Mouse (Mus musculus) limb, embryonic 11.5 days (tissue): ENCODE measurements at regions not wholly inside any gene's neighbourhood (a gene's known extent, or its start where the extent isn't known, plus 50 kb on each side); places are given as distances from the start of the nearest gene placed in this dataset.

Source experiments
- ATAC-seq: fragments of 200-750 bp; cut with Nextera tagmentation; 2 replicates; pipeline ENCODE4 v1.8.0; 2017; ENCODE audit warnings: low read depth; ENCODE audit not compliant: insufficient number of reproducible peaks, low FRiP score, low TSS enrichment
- DNase-seq: peaks from one replicate; pipeline ENCODE4 v3.0.0-alpha.2; 2015; ENCODE audit warnings: low spot score
- H3K27ac ChIP-seq: fragments of 300-500 bp; sonication (generic); replicated peaks from 2 replicates; pipeline ENCODE4 v1.5.1; 2014; ENCODE audit warnings: low read depth, mild to moderate bottlenecking, low read length
- H3K27me3 ChIP-seq: fragments of 300-500 bp; sonication (generic); 2 replicates; pipeline ENCODE4 v1.6.1; 2014; ENCODE audit warnings: mild to moderate bottlenecking, low read length, mixed read lengths; ENCODE audit not compliant: control insufficient read depth, insufficient read depth
- H3K36me3 ChIP-seq: fragments of 300-500 bp; sonication (generic); 2 replicates; pipeline ENCODE4 v1.6.1; 2014; ENCODE audit warnings: mild to moderate bottlenecking, low read length, moderate library complexity, mixed read lengths; ENCODE audit not compliant: control insufficient read depth, insufficient read depth
- H3K4me1 ChIP-seq: fragments of 300-500 bp; sonication (generic); 2 replicates; pipeline ENCODE4 v1.6.1; 2014; ENCODE audit warnings: low read length, mixed read lengths; ENCODE audit not compliant: control insufficient read depth, insufficient read depth
- H3K4me2 ChIP-seq: fragments of 300-500 bp; sonication (generic); 2 replicates; pipeline ENCODE4 v1.6.1; 2014; ENCODE audit warnings: low read depth, mild to moderate bottlenecking, moderate library complexity; ENCODE audit not compliant: severe bottlenecking
- H3K4me3 ChIP-seq: fragments of 300-500 bp; sonication (generic); 2 replicates; pipeline ENCODE4 v1.5.1; 2014; ENCODE audit warnings: low read depth, low read length
- H3K9ac ChIP-seq: fragments of 300-500 bp; sonication (generic); 2 replicates; pipeline ENCODE4 v1.6.1; 2014; ENCODE audit warnings: mild to moderate bottlenecking, low read length
- H3K9me3 ChIP-seq: fragments of 300-500 bp; sonication (generic); 2 replicates; pipeline ENCODE4 v1.6.1; 2016; ENCODE audit warnings: low read length; ENCODE audit not compliant: control insufficient read depth
- WGBS: fragments of 180-500 bp; shearing (Covaris S2); extraction: QIAGEN DNeasy Blood & Tissue Kit; methylation state at CpG from one replicate; pipeline ENCODE4 v1.1.7; 2014; 5-methylcytosine and 5-hydroxymethylcytosine counted together

- no peaks in the 10 kb centered on the region for H3K36me3 ChIP-seq
- H3K4me1 ChIP-seq = no peaks in the 10 kb centered on the region
- no peaks in the 10 kb centered on the region for H3K27me3 ChIP-seq
- H3K4me2 ChIP-seq = no peak overlapping the region
- no peak overlapping the region for H3K27ac ChIP-seq
- DNase-seq = no peak
- no peak for ATAC-seq
- H3K4me3 ChIP-seq = no peak overlapping the region
- no peaks in the 10 kb centered on the region; the same call in 1 of the 2 replicates for H3K9me3 ChIP-seq
- 82% methylated on average over 7 of the region's 7 CpGs for WGBS
- no peak overlapping the region for H3K9ac ChIP-seq
These were observed 67.2 kb upstream of the Hbs1l start for GRCm38 (mm10) chr10:21228557-21228956.

- ATAC-seq (no peak), DNase-seq (peak; percentile 37)
- 23% methylated on average over 1 of the region's 1 CpGs for WGBS
These were observed 60.6 kb upstream of the Hbs1l start for GRCm38 (mm10) chr10:21235172-21235571.

GRCm38 (mm10) chr10:21237000-21237399 lies 58.8 kb upstream of the Hbs1l start:
- Histone ChIP-seq H3K4me2 (no peak overlapping the region), H3K9ac (no peak overlapping the region), H3K4me1 (peaks cover 3% of the 10 kb centered on the region; the same call in 1 of the 2 replicates), H3K9me3 (no peaks in the 10 kb centered on the region), H3K4me3 (no peak overlapping the region), H3K27ac (no peak overlapping the region), H3K36me3 (no peaks in the 10 kb centered on the region), H3K27me3 (no peaks in the 10 kb centered on the region)
- ATAC-seq = no peak
- 75% methylated on average over 1 of the region's 1 CpGs for WGBS
- no peak for DNase-seq

More at GRCm38 (mm10) chr10:21235172-21235571, 60.6 kb upstream of the Hbs1l start:
- H3K27me3 ChIP-seq = no peaks in the 10 kb centered on the region
- no peak overlapping the region for H3K4me2 ChIP-seq
- no peaks in the 10 kb centered on the region for H3K9me3 ChIP-seq
- no peaks in the 10 kb centered on the region for H3K36me3 ChIP-seq
- H3K27ac ChIP-seq = no peak overlapping the region
- H3K4me1 ChIP-seq = peaks cover 3% of the 10 kb centered on the region; the same call in 1 of the 2 replicates
- no peak overlapping the region for H3K9ac ChIP-seq
- H3K4me3 ChIP-seq = no peak overlapping the region

GRCm38 (mm10) chr10:21239451-21239850 lies 56.3 kb upstream of the Hbs1l start:
- Histone ChIP-seq H3K4me2 (no peak overlapping the region), H3K27me3 (no peaks in the 10 kb centered on the region), H3K4me3 (no peak overlapping the region), H3K9me3 (no peaks in the 10 kb centered on the region), H3K4me1 (peaks cover 3% of the 10 kb centered on the region; the same call in 1 of the 2 replicates), H3K9ac (no peak overlapping the region), H3K27ac (no peak overlapping the region), H3K36me3 (no peaks in the 10 kb centered on the region)
- 76% methylated on average over 2 of the region's 2 CpGs for WGBS
- DNase-seq (no peak), ATAC-seq (no peak)

- Histone ChIP-seq H3K4me2 (no peak overlapping the region), H3K4me3 (no peak overlapping the region), H3K9me3 (no peaks in the 10 kb centered on the region), H3K36me3 (no peaks in the 10 kb centered on the region), H3K27ac (no peak overlapping the region), H3K9ac (no peak overlapping the region), H3K27me3 (no peaks in the 10 kb centered on the region), H3K4me1 (no peaks in the 10 kb centered on the region)
- WGBS = 90% methylated on average over 6 of the region's 6 CpGs
- DNase-seq (no peak), ATAC-seq (no peak)
These were observed 54.1 kb upstream of the Hbs1l start for GRCm38 (mm10) chr10:21241557-21242222.

- no peak for ATAC-seq
- H3K27ac ChIP-seq = no peak overlapping the region
- WGBS = 84% methylated on average over 16 of the region's 16 CpGs
- H3K4me2 ChIP-seq = no peak overlapping the region
- H3K36me3 ChIP-seq = no peaks in the 10 kb centered on the region
- no peak overlapping the region for H3K4me3 ChIP-seq
- DNase-seq = no peak
- no peaks in the 10 kb centered on the region for H3K9me3 ChIP-seq
- no peaks in the 10 kb centered on the region for H3K27me3 ChIP-seq
- H3K9ac ChIP-seq = no peak overlapping the region
- no peaks in the 10 kb centered on the region for H3K4me1 ChIP-seq
These were observed 53.1 kb upstream of the Hbs1l start for GRCm38 (mm10) chr10:21242471-21243231.

- Histone ChIP-seq H3K4me1 (no peaks in the 10 kb centered on the region), H3K36me3 (no peaks in the 10 kb centered on the region)
- ATAC-seq = no peak
These were observed 50.8 kb upstream of the Hbs1l start for GRCm38 (mm10) chr10:21244849-21245453.

GRCm38 (mm10) chr10:21245558-21245957 lies 50.2 kb upstream of the Hbs1l start:
- H3K9ac ChIP-seq = no peak overlapping the region
- DNase-seq (no peak), ATAC-seq (no peak)
- no peaks in the 10 kb centered on the region for H3K36me3 ChIP-seq
- H3K4me1 ChIP-seq = no peaks in the 10 kb centered on the region
- H3K27ac ChIP-seq = no peak overlapping the region
- no peaks in the 10 kb centered on the region for H3K27me3 ChIP-seq
- 82% methylated on average over 5 of the region's 5 CpGs for WGBS
- no peaks in the 10 kb centered on the region for H3K9me3 ChIP-seq
- H3K4me2 ChIP-seq = no peak overlapping the region
- H3K4me3 ChIP-seq = no peak overlapping the region

More at GRCm38 (mm10) chr10:21244849-21245453, 50.8 kb upstream of the Hbs1l start:
- H3K27ac ChIP-seq = no peak overlapping the region
- no peaks in the 10 kb centered on the region for H3K9me3 ChIP-seq
- H3K4me2 ChIP-seq = no peak overlapping the region
- H3K4me3 ChIP-seq = no peak overlapping the region
- H3K27me3 ChIP-seq = no peaks in the 10 kb centered on the region
- DNase-seq = no peak
- WGBS = 92% methylated on average over 4 of the region's 4 CpGs
- no peak overlapping the region for H3K9ac ChIP-seq
